Mouse (Mus musculus) liver, embryonic 14.5 days (tissue): ENCODE data around the gene Gm6583. TPM values are rescaled to one million over a fixed set of nuclear protein-coding genes. Genes with fewer than 3 reads are reported as not detected.

ENCODE experiments used
- ATAC-seq: fragments of 200-750 bp; cut with Nextera tagmentation; 2 replicates; pipeline ENCODE4 v1.8.0; 2017; ENCODE audit warnings: moderate number of reproducible peaks, mild to moderate bottlenecking, moderate library complexity; ENCODE audit not compliant: insufficient read depth
- DNase-seq, 3 experiments: peaks; one replicate each; pipeline ENCODE4 v3.0.0-alpha.2; 2012 to 2013; ENCODE audit warnings: low read depth in 3 of 3, low spot score in 3 of 3
- H3K27ac ChIP-seq: fragments of 300-500 bp; sonication (generic); 2 replicates; pipeline ENCODE4 v1.5.1; 2014; ENCODE audit warnings: moderate library complexity, mild to moderate bottlenecking, control low read depth, inconsistent platforms
- H3K27me3 ChIP-seq: fragments of 300-500 bp; sonication (generic); 2 replicates; pipeline ENCODE4 v1.6.1; 2014; ENCODE audit warnings: mild to moderate bottlenecking, low read length, moderate library complexity; ENCODE audit not compliant: control insufficient read depth, insufficient read depth
- H3K36me3 ChIP-seq: fragments of 300-500 bp; sonication (generic); replicated peaks from 2 replicates; pipeline ENCODE4 v1.6.1; 2014; ENCODE audit warnings: low read depth; ENCODE audit not compliant: control insufficient read depth, insufficient read depth
- H3K4me1 ChIP-seq, 2 experiments: fragments of 200-500 bp in 1 of 2; fragments of 300-500 bp in 1 of 2; sonication (generic) in 1 of 2; replicated peaks; 2 replicates each; pipeline ENCODE4 v1.6.1; 2012 to 2014; ENCODE audit warnings: antibody characterized with exemption in 1 of 2, inconsistent platforms in 1 of 2, low read length in 1 of 2; ENCODE audit not compliant: control insufficient read depth in 2 of 2, insufficient read depth in 2 of 2
- H3K4me2 ChIP-seq: fragments of 300-500 bp; sonication (generic); 2 replicates; pipeline ENCODE4 v1.6.1; 2014; ENCODE audit warnings: low read depth, mild to moderate bottlenecking, control low read depth, moderate library complexity
- H3K4me3 ChIP-seq, 2 experiments: fragments of 200-500 bp in 1 of 2; fragments of 300-500 bp in 1 of 2; sonication (generic) in 1 of 2; 2 replicates each; pipeline ENCODE4 v1.5.1; 2012 to 2014; ENCODE audit warnings: low read depth in 2 of 2, low read length in 2 of 2, mild to moderate bottlenecking in 2 of 2, control low read depth in 1 of 2, inconsistent platforms in 1 of 2, moderate library complexity in 1 of 2; ENCODE audit not compliant: insufficient read depth in 1 of 2
- H3K9ac ChIP-seq: fragments of 300-500 bp; sonication (generic); replicated peaks from 2 replicates; pipeline ENCODE4 v1.6.1; 2014; ENCODE audit warnings: mild to moderate bottlenecking, control low read depth, moderate library complexity
- H3K9me3 ChIP-seq: fragments of 300-500 bp; sonication (generic); 2 replicates; pipeline ENCODE4 v1.6.1; 2016; ENCODE audit warnings: low read length, mixed read lengths; ENCODE audit not compliant: control insufficient read depth
- CTCF ChIP-seq: IDR thresholded peaks from 2 replicates; pipeline ENCODE4 v1.5.1; 2016; ENCODE audit warnings: antibody characterized with exemption, low read depth, control low read depth
- EP300 ChIP-seq: IDR thresholded peaks from 2 replicates; pipeline ENCODE4 v1.6.1; 2016; ENCODE audit warnings: antibody characterized with exemption, low read depth
- WGBS: fragments of 180-500 bp; shearing (Covaris S2); extraction: QIAGEN DNeasy Blood & Tissue Kit; methylation state at CpG from one replicate; pipeline ENCODE4 v1.1.7; 2014; ENCODE audit not compliant: insufficient replicate concordance; 5-methylcytosine and 5-hydroxymethylcytosine counted together
- polyA plus RNA-seq, 2 experiments: library from polyadenylated mRNA; depleted of rRNA in 1 of 2; stranded (reverse) in 1 of 2; unstranded in 1 of 2; fragments of >200 nt; fragmentation: Nextera tagmentation in 1 of 2; extraction: Ambion mirVana in 1 of 2; gene quantifications; 2 replicates each; pipeline versions ENCODE4 v1.2.1 to v1.2.3; 2012 to 2014

Gene Gm6583
- polyA plus RNA-seq, 2 experiments, result 0.08 to 0.09 TPM

DNA sequence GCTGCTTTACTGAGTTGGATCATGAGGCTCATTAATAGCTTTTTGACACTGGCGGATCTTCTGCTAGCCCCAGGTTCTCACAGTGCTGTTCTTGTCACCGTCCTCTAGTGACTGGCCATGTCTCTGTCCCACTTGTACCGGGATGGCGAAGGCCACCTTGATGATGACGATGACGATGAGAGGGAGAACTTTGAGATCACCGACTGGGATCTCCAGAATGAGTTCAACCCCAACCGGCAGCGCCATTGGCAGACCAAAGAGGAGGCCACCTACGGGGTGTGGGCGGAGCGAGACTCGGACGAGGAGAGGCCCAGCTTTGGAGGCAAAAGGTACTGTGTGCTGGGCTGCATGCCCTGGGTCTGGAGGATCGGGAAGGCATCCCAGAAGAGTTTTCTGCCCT, 28.0 kb downstream of the Gm6583 start:
- Histone ChIP-seq H3K36me3 (peaks cover 21% of the 10 kb centered on the region), H3K9ac (no peak overlapping the region), H3K4me3 (no peak overlapping the region), H3K9me3 (no peaks in the 10 kb centered on the region), H3K4me1 (peaks cover 18 to 20% of the 10 kb centered on the region in 2 experiments), H3K4me2 (no peak overlapping the region), H3K27me3 (no peaks in the 10 kb centered on the region), H3K27ac (no peak overlapping the region)
- no peak for DNase-seq
- WGBS, result 86% methylated on average over 15 of the region's 15 CpGs
- ATAC-seq, result no peak
- TF ChIP-seq CTCF (no peak), EP300 (no peak)

DNA sequence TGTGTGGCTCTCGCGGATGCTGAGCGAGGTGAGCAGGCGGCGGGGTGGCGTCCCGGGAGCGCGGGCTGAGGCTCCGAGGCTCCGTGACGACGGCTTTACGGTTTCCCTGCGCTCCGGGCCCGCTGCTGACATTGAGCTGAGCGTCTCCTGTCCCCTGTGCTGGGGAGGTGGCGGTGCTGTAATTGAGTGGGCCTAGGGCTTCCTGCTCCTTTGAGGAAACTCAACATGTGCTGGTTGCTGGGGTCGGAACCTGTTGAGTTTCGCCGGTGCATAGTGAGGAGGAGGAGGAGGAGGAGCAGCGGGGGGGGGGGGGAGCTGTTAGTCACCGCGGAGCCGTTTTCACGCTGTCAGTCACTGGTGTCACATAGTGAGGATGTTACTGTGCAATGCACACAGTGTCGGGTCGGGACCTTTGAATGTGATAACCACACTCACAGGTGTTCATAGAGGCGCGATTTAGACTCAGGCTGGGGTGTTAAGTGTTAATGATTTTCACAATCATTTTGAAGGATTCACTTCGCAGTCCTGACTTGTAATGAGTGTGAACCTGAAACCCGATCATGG, 29.3 kb downstream of the Gm6583 start:
- H3K9ac ChIP-seq, result peak overlapping the region; percentile 81
- H3K4me1 ChIP-seq, result peaks cover 18 to 20% of the 10 kb centered on the region in 2 experiments
- under 1% methylated on average over 32 of the region's 33 CpGs for WGBS
- H3K4me2 ChIP-seq, result peak overlapping the region; percentile 78
- H3K4me3 ChIP-seq, result peak overlapping the region; percentile 81 to 96
- no peaks in the 10 kb centered on the region for H3K9me3 ChIP-seq
- peak; percentile 19 for ATAC-seq
- no peak for DNase-seq
- H3K36me3 ChIP-seq, result peaks cover 9% of the 10 kb centered on the region
- H3K27ac ChIP-seq, result 0 out of 2 replicates have a peak overlapping the region, but pooled peaks have one; percentile 22
- TF ChIP-seq EP300 (no peak), CTCF (no peak)
- no peaks in the 10 kb centered on the region for H3K27me3 ChIP-seq

DNA sequence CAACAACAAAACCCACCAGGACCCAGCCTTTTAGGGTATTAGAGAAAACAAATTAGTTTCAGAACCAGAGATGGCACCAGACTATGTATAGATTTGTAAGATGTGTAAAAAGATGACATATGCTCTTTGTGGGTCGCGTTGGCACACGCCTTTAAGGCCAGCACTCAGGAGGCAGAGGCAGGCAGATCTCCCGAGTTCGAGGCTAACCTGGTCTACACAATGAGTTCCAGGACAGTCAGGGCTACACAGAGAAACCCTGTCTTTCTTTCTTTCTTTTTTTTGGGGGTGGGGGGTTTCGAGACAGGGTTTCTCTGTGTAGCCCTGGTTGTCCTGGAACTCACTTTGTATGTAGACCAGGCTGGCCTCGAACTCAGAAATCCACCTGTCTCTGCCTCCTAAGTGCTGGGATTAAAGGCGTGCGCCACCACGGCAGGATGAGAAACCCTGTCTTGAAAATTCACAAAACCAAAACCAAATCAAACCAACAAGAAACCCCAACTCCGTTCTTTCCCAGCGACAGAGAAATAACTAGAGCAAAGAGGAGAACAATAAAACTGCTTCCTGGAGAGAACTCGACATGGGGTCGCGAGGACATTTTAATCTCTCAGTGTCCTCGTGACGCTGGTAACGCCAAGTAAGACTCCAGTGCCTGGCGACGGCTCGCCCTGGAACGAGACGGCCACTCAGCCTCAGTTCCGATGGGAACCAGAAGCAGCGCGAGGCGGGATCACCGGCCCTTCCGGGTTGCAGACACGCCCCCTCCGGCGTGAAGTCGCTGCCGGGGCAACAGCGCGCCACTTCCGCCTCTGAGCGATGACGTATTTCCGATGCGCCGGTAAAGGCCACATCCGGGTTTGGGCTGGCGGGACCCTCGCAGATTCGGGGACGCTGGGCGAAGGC, 30.0 kb downstream of the Gm6583 start, which contains the start of gene Tfip11:
TSS of gene Tfip11 (plus strand) at position 813 of the 900 bp plus-strand sequence.
- Histone ChIP-seq H3K4me1 (peaks cover 18 to 20% of the 10 kb centered on the region in 2 experiments), H3K4me2 (peak within 1 kb of the TSS; percentile 78), H3K9me3 (no peaks in the 10 kb centered on the region), H3K36me3 (peaks cover 4% of the 10 kb centered on the region), H3K27me3 (no peaks in the 10 kb centered on the region), H3K9ac (peak within 1 kb of the TSS; percentile 81), H3K4me3 (peak within 1 kb of the TSS; percentile 81 to 96), H3K27ac (peak within 1 kb of the TSS; percentile 31)
- TF ChIP-seq EP300, result no peak
- peak; percentile 33; the same call in 1 of the 2 replicates for TF ChIP-seq CTCF
- DNase-seq, result peak; percentile 83 to 86 (median 84)
- 5% methylated on average over 48 of the region's 48 CpGs for WGBS
- peak; percentile 71 for ATAC-seq

DNA sequence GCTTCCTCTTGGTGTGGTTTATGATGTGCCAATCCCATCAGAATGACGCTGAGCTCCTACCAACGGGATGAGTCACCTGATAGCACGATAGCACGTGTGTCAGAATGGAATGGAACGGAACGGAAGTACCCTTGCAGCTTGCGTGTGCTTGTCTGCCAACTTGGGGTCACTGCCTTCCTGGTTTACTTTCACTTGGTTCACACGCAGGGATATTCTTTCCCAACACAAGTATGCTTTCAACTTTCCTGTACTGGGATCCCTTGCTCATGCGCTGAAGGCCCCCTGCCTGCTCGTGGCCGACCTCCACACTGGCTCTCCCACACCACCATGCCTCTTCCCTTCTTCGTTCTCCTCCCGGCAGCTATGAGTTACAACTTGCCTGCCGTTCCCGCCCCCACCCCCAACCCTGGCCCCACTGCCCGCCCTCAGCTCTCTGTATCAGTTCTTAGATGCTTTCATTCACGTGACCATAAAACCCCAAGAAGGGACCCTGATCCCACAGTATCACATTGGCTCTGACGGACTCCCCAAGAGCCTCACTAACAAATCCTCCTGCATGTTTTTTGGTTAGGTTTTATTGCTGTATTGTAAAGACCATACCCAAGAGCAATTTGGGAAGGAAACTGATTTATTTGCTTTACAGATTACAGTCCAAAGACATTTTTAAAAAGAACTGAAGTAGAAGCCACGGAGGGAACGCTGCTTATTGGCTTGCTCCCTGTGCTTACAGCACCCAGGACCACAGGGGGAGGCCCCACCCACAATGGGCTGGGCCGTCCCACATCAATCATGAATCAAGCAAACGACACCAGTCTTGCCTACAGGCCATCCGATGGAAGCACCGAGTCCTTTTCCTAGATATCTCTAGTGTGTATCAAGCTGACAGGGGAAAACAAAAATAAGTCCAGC, 30.9 kb downstream of the Gm6583 start:
- peaks cover 4% of the 10 kb centered on the region for H3K36me3 ChIP-seq
- peak overlapping the region; percentile 54 for H3K9ac ChIP-seq
- TF ChIP-seq EP300 (no peak), CTCF (no peak)
- H3K4me2 ChIP-seq, result peak overlapping the region; percentile 78
- WGBS, result 7% methylated on average over 24 of the region's 24 CpGs
- no peaks in the 10 kb centered on the region for H3K9me3 ChIP-seq
- DNase-seq, result peak; percentile 68 to 75 (median 69)
- no peaks in the 10 kb centered on the region for H3K27me3 ChIP-seq
- H3K4me1 ChIP-seq, result peaks cover 18 to 21% of the 10 kb centered on the region in 2 experiments
- peak overlapping the region; percentile 81 to 96 for H3K4me3 ChIP-seq
- peak; percentile 87 for ATAC-seq
- peak overlapping the region; percentile 31 for H3K27ac ChIP-seq
